Mouse (Mus musculus): Measurements from ENCODE around the gene Wwp2. TPM values are rescaled to one million over a fixed set of nuclear protein-coding genes. Genes with fewer than 3 reads are reported as not detected.

Gene Wwp2
- polyA plus RNA-seq, 1 experiment from 2014 or later, result 39.4 TPM

DNA sequence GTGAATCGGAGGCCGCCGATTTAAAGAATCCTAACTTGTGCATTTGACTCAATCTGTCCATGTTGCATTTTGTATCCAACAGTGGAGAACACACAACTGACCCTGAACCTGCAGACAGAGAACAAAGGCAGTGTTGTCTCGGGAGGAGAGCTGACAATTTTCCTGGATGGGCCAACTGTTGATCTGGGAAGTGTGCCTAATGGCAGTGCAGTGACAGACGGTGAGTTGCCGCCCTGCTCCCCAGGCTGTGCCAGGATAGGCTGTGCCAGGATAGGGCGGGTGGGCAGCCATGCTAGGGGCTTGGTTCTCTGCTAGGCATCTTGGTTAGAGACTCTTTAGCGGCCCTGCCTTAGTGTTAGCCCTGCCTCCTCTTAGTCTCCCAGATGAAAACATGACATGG lies 47.1 kb downstream of the Wwp2 start:
- Histone ChIP-seq H3K9ac (replicated peaks) (no peak overlapping the region), H3K9me3 (no peaks in the 10 kb centered on the region), H3K4me3 (no peak overlapping the region), H3K4me2 (replicated peaks) (no peak overlapping the region), H3K36me3 (no peaks in the 10 kb centered on the region), H3K4me1 (peaks cover 11% of the 10 kb centered on the region), H3K27me3 (no peaks in the 10 kb centered on the region), H3K27ac (replicated peaks) (no peak overlapping the region)
- peak; percentile 71 for ATAC-seq (replicated peaks)
- WGBS, result 54% methylated on average over 8 of the region's 8 CpGs

GRCm38 (mm10) chr8:107484956-107485355 lies 48.8 kb downstream of the Wwp2 start:
- H3K27ac ChIP-seq (replicated peaks), result no peak overlapping the region
- no peak for ATAC-seq (replicated peaks)
- no peak overlapping the region for H3K4me3 ChIP-seq
- H3K36me3 ChIP-seq, result no peaks in the 10 kb centered on the region
- no peak overlapping the region for H3K4me2 ChIP-seq (replicated peaks)
- H3K27me3 ChIP-seq, result no peaks in the 10 kb centered on the region
- no peaks in the 10 kb centered on the region for H3K9me3 ChIP-seq
- H3K9ac ChIP-seq (replicated peaks), result no peak overlapping the region
- H3K4me1 ChIP-seq, result peaks cover 11% of the 10 kb centered on the region

DNA sequence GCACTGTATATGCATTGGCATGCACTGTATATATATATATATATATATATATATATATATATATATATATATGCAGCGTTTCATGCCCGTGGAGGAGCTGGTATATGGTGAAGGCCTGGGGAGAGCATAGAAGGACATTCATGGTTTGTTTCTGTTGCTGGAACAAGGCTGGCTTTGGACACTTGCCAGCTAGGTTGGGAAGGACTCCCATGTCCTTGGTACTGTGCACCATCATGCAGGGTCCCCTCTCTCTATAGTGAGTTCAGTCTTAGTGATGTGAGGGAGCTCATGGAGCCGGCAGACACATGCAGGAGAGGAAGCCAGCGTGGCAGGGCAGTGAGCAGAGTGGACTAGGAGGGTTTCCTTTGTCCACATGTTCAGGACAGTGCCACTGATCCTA lies 52.4 kb downstream of the Wwp2 start:
- no peak overlapping the region for H3K4me3 ChIP-seq
- H3K36me3 ChIP-seq, result no peaks in the 10 kb centered on the region
- H3K27ac ChIP-seq (replicated peaks), result no peak overlapping the region
- H3K4me2 ChIP-seq (replicated peaks), result no peak overlapping the region
- no peak for ATAC-seq (replicated peaks)
- H3K27me3 ChIP-seq, result no peaks in the 10 kb centered on the region
- H3K9ac ChIP-seq (replicated peaks), result no peak overlapping the region
- no peaks in the 10 kb centered on the region for H3K9me3 ChIP-seq
- H3K4me1 ChIP-seq, result peaks cover 15% of the 10 kb centered on the region
- WGBS, result 88% methylated on average over 4 of the region's 4 CpGs

GRCm38 (mm10) chr8:107489086-107489485 lies 52.9 kb downstream of the Wwp2 start:
- peaks cover 13% of the 10 kb centered on the region; the same call in 1 of the 2 replicates for H3K4me1 ChIP-seq
- H3K36me3 ChIP-seq, result no peaks in the 10 kb centered on the region
- no peak for ATAC-seq (replicated peaks)
- H3K9ac ChIP-seq (replicated peaks), result no peak overlapping the region
- no peaks in the 10 kb centered on the region for H3K9me3 ChIP-seq
- H3K4me3 ChIP-seq, result no peak overlapping the region
- H3K27ac ChIP-seq (replicated peaks), result no peak overlapping the region
- H3K27me3 ChIP-seq, result no peaks in the 10 kb centered on the region
- 84% methylated on average over 4 of the region's 4 CpGs for WGBS
- H3K4me2 ChIP-seq (replicated peaks), result no peak overlapping the region

DNA sequence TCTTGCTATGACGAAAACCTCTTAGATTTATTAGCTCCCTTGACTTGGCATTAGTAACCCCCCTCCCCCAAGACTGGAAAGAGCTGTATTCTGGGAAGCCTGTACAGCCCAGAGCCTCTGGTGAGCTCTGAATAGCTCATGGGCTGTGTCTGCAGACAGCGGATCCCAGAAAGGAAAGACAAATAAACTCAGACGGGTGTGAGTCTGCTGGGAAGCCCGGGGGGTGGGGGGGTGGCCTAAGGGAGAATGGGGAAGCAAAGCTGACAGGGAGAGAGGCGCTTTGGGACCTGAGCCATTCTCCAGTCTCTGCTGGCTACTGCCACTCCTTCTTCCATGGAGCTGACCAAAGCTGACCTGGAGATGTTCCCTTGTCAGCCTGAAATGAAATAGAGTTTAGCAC lies 53.8 kb downstream of the Wwp2 start:
- Histone ChIP-seq H3K4me1 (peaks cover 13% of the 10 kb centered on the region; the same call in 1 of the 2 replicates), H3K4me3 (no peak overlapping the region), H3K27me3 (no peaks in the 10 kb centered on the region), H3K9me3 (no peaks in the 10 kb centered on the region), H3K27ac (replicated peaks) (no peak overlapping the region), H3K9ac (replicated peaks) (no peak overlapping the region), H3K36me3 (no peaks in the 10 kb centered on the region), H3K4me2 (replicated peaks) (no peak overlapping the region)
- 63% methylated on average over 5 of the region's 5 CpGs for WGBS
- no peak for ATAC-seq (replicated peaks)

GRCm38 (mm10) chr8:107490649-107491048 lies 54.5 kb downstream of the Wwp2 start:
- Histone ChIP-seq H3K9ac (replicated peaks) (no peak overlapping the region), H3K36me3 (no peaks in the 10 kb centered on the region), H3K27ac (replicated peaks) (no peak overlapping the region), H3K4me2 (replicated peaks) (no peak overlapping the region), H3K4me3 (no peak overlapping the region), H3K9me3 (no peaks in the 10 kb centered on the region), H3K27me3 (no peaks in the 10 kb centered on the region), H3K4me1 (peaks cover 13% of the 10 kb centered on the region; the same call in 1 of the 2 replicates)
- no peak for ATAC-seq (replicated peaks)
- WGBS, result 84% methylated on average over 2 of the region's 2 CpGs

- H3K27me3 ChIP-seq, result no peaks in the 10 kb centered on the region
- no peak overlapping the region for H3K4me3 ChIP-seq
- 54% methylated on average over 4 of the region's 4 CpGs for WGBS
- H3K27ac ChIP-seq (replicated peaks), result no peak overlapping the region
- no peaks in the 10 kb centered on the region for H3K9me3 ChIP-seq
- H3K4me1 ChIP-seq, result peaks cover 13% of the 10 kb centered on the region; the same call in 1 of the 2 replicates
- H3K36me3 ChIP-seq, result no peaks in the 10 kb centered on the region
- H3K4me2 ChIP-seq (replicated peaks), result no peak overlapping the region
- H3K9ac ChIP-seq (replicated peaks), result no peak overlapping the region
- no peak for ATAC-seq (replicated peaks)
Observed at GRCm38 (mm10) chr8:107491212-107491611, 55.0 kb downstream of the Wwp2 start.

DNA sequence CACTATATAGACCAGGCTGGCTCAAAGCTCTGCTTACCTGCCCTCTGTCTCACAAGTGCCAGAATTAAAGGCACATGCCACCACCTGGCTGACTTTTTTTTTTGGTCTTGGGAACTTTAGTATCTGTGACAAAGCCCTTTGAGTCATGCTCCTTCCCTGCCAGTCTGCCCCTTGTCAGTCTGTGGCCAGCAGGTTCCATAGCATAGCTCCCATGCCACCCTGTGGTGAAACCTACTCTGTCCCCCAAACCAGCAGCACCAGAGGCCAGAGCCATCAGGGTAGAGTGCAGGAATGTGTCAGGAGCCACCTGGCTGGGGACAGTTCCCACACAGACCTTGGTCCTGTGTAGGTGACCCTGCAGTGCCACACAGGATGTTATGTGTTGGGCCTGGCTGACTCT lies 55.7 kb downstream of the Wwp2 start:
- H3K9me3 ChIP-seq, result no peaks in the 10 kb centered on the region
- no peak for ATAC-seq (replicated peaks)
- H3K9ac ChIP-seq (replicated peaks), result no peak overlapping the region
- no peaks in the 10 kb centered on the region for H3K36me3 ChIP-seq
- H3K27ac ChIP-seq (replicated peaks), result no peak overlapping the region
- H3K4me3 ChIP-seq, result no peak overlapping the region
- H3K4me2 ChIP-seq (replicated peaks), result no peak overlapping the region
- H3K27me3 ChIP-seq, result no peaks in the 10 kb centered on the region
- peaks cover 13% of the 10 kb centered on the region; the same call in 1 of the 2 replicates for H3K4me1 ChIP-seq

- H3K36me3 ChIP-seq, result no peaks in the 10 kb centered on the region
- ATAC-seq (replicated peaks), result no peak
- WGBS, result 91% methylated on average over 5 of the region's 5 CpGs
Observed at GRCm38 (mm10) chr8:107492802-107493201, 56.6 kb downstream of the Wwp2 start.

GRCm38 (mm10) chr8:107495425-107495824 lies 59.3 kb downstream of the Wwp2 start:
- no peak overlapping the region for H3K9ac ChIP-seq (replicated peaks)
- H3K27ac ChIP-seq (replicated peaks), result no peak overlapping the region
- peaks cover 12% of the 10 kb centered on the region; the same call in 1 of the 2 replicates for H3K4me1 ChIP-seq
- ATAC-seq (replicated peaks), result no peak
- H3K4me2 ChIP-seq (replicated peaks), result no peak overlapping the region
- no peaks in the 10 kb centered on the region for H3K36me3 ChIP-seq
- no peaks in the 10 kb centered on the region for H3K9me3 ChIP-seq
- no peak overlapping the region for H3K4me3 ChIP-seq
- 83% methylated on average over 9 of the region's 9 CpGs for WGBS
- H3K27me3 ChIP-seq, result no peaks in the 10 kb centered on the region

More at GRCm38 (mm10) chr8:107492802-107493201, 56.6 kb downstream of the Wwp2 start:
- Histone ChIP-seq H3K9ac (replicated peaks) (no peak overlapping the region), H3K27me3 (no peaks in the 10 kb centered on the region), H3K9me3 (no peaks in the 10 kb centered on the region), H3K27ac (replicated peaks) (no peak overlapping the region), H3K4me2 (replicated peaks) (no peak overlapping the region), H3K4me1 (peaks cover 13% of the 10 kb centered on the region; the same call in 1 of the 2 replicates), H3K4me3 (no peak overlapping the region)

DNA sequence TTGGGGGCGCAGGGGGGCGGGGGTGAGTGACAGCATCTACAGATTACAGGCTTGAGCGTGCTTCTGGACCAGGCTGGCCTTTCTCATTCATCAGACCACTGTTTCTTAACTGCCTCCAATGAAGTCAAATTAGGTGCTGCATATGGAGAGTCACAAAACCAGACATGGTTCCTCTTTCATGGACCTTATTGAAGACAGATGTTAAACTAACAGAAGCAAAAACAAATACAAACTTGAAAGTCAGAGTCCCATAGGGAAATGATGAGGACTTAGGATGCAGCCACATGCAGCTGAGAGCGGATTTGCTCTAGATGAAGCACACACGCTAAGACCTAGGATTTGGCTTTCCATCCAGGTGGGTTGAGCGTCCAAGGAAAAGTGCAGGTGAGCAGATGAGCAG lies 61.5 kb downstream of the Wwp2 start:
- 91% methylated on average over 6 of the region's 6 CpGs for WGBS
- no peak for ATAC-seq (replicated peaks)
- H3K4me2 ChIP-seq (replicated peaks), result no peak overlapping the region
- H3K4me3 ChIP-seq, result no peak overlapping the region
- no peaks in the 10 kb centered on the region for H3K27me3 ChIP-seq
- no peak overlapping the region for H3K9ac ChIP-seq (replicated peaks)
- H3K4me1 ChIP-seq, result 0 out of 2 replicates have a peak, but pooled peaks cover 2% of the 10 kb centered on the region
- no peaks in the 10 kb centered on the region for H3K36me3 ChIP-seq
- no peak overlapping the region for H3K27ac ChIP-seq (replicated peaks)
- H3K9me3 ChIP-seq, result no peaks in the 10 kb centered on the region

- Histone ChIP-seq H3K4me2 (replicated peaks) (no peak overlapping the region), H3K4me3 (no peak overlapping the region), H3K9ac (replicated peaks) (no peak overlapping the region), H3K27ac (replicated peaks) (no peak overlapping the region), H3K9me3 (no peaks in the 10 kb centered on the region), H3K27me3 (no peaks in the 10 kb centered on the region), H3K36me3 (no peaks in the 10 kb centered on the region), H3K4me1 (peaks cover 4% of the 10 kb centered on the region; the same call in 1 of the 2 replicates)
- 48% methylated on average over 1 of the region's 1 CpGs for WGBS
- ATAC-seq (replicated peaks), result no peak
Observed at GRCm38 (mm10) chr8:107498390-107498789, 62.2 kb downstream of the Wwp2 start.

DNA sequence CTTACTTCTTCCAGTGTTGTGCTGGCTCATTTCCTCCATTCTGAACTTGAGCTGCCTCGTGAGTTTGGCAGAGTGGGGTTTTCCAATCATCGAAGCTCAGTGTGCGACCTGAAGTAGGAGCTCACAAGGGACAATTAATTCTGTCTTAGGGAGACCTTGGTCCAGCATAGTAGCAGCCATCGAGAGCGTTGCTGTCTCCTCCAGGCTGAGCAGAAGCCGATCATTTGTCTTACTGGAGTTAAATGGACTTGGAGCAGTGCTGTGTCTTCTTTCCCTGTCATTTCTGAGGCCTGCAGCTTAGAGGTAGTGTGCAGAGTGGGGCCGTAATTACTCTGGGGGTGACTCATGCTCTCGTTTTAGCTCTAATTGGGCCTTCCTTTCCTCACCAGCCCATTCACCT lies 62.6 kb downstream of the Wwp2 start:
- H3K4me3 ChIP-seq, result no peak overlapping the region
- ATAC-seq (replicated peaks), result no peak
- H3K9me3 ChIP-seq, result no peaks in the 10 kb centered on the region
- no peak overlapping the region for H3K27ac ChIP-seq (replicated peaks)
- peaks cover 6% of the 10 kb centered on the region; the same call in 1 of the 2 replicates for H3K4me1 ChIP-seq
- 44% methylated on average over 8 of the region's 8 CpGs for WGBS
- H3K4me2 ChIP-seq (replicated peaks), result no peak overlapping the region
- H3K27me3 ChIP-seq, result no peaks in the 10 kb centered on the region
- H3K9ac ChIP-seq (replicated peaks), result no peak overlapping the region
- H3K36me3 ChIP-seq, result no peaks in the 10 kb centered on the region
